In the genomic region with DNA sequence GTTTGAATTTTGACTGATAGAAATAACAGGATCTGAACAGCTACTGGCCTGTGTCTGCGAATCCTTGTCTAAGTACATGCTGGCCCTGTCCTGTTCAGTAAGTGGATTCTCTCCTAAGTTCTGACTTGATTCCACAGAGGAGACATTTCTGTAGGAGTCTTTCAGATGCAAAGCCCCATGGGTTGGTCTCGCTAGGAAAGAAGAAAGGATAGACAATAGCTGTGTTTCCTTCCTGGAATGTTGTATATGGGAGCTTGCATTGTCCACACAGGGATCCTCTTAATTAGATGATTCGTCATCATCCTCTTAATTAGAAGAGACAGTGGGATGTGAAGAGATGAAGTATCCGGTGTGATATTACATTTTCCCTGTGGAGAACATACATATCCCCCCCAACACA, we compare ENCODE assay signal across 29 mouse cellular contexts. TPM values are rescaled to one million over a fixed set of nuclear protein-coding genes. Genes with fewer than 3 reads are reported as not detected.
A peak's percentile ranks its signal among the peaks of the same experiment; 100 is the strongest.
DNase-seq lines count a peak whose midpoint lies in the region; ATAC-seq and TF ChIP-seq lines count a peak whose summit lies in the region.
"Had no signal": no experiment of that assay in that cellular context is flagged by ENCODE, and none has a peak within 500 bp of the region (broad histone marks: within the 10 kb centered on the region; RNA-seq: fewer than 3 reads in every experiment).

No protein-coding gene starts in this region.

- no peak overlapping the region for H3K27ac ChIP-seq in intestine, embryonic 14.5 days (ENCODE audit: low read depth)
- no peak overlapping the region for H3K27ac ChIP-seq in intestine, embryonic 15.5 days
- no peak overlapping the region for H3K27ac ChIP-seq in cerebellum, adult 2 months (ENCODE audit: insufficient read depth, low read length)
- H3K27ac ChIP-seq: embryonic facial prominence, embryonic 10.5 days; embryonic facial prominence, embryonic 13.5 days; forebrain, embryonic 12.5 days; forebrain, embryonic 15.5 days; heart, embryonic 13.5 days; hindbrain, embryonic 14.5 days; hindbrain, postnatal 0 days had no signal

- no peaks in the 10 kb centered on the region for H3K27me3 ChIP-seq in intestine, embryonic 14.5 days (replicated peaks; ENCODE audit: control insufficient read depth, insufficient read depth, low read length)
- H3K27me3 ChIP-seq in intestine, embryonic 15.5 days (replicated peaks): no peaks in the 10 kb centered on the region
- no peaks in the 10 kb centered on the region for H3K27me3 ChIP-seq in cerebellum, adult 2 months (ENCODE audit: control insufficient read depth, insufficient read depth, low read length)
- H3K27me3 ChIP-seq: embryonic facial prominence, embryonic 13.5 days; forebrain, embryonic 12.5 days; forebrain, embryonic 15.5 days; heart, embryonic 13.5 days had no signal

- ATAC-seq in intestine, embryonic 14.5 days (replicated peaks; ENCODE audit: low FRiP score, low TSS enrichment, low read depth): no peak
- no peak for ATAC-seq in intestine, embryonic 15.5 days
- ATAC-seq: CD4-positive, CD25-positive, alpha-beta regulatory T cell, adult 4 months; forebrain, embryonic 15.5 days; hindbrain, postnatal 0 days; inflammation-experienced regulatory T-cells, adult 6 months had no signal

- H3K9me3 ChIP-seq in intestine, embryonic 14.5 days (ENCODE audit: control insufficient read depth, low read length): no peaks in the 10 kb centered on the region
- H3K9me3 ChIP-seq in intestine, embryonic 15.5 days: no peaks in the 10 kb centered on the region
- H3K9me3 ChIP-seq: embryonic facial prominence, embryonic 10.5 days; embryonic facial prominence, embryonic 13.5 days; forebrain, embryonic 12.5 days; forebrain, embryonic 15.5 days; heart, embryonic 13.5 days had no signal

- no peak overlapping the region for H3K4me3 ChIP-seq in intestine, embryonic 14.5 days (ENCODE audit: low read depth, low read length)
- no peak overlapping the region for H3K4me3 ChIP-seq in intestine, embryonic 15.5 days (replicated peaks)
- no peak overlapping the region for H3K4me3 ChIP-seq in cerebellum, adult 2 months (replicated peaks; ENCODE audit: insufficient read depth, low read depth, low read length)
- H3K4me3 ChIP-seq: embryonic facial prominence, embryonic 10.5 days; embryonic facial prominence, embryonic 13.5 days; erythroblast, embryonic 14.5 days; forebrain, embryonic 12.5 days; forebrain, embryonic 15.5 days; heart, embryonic 13.5 days had no signal

- no peaks in the 10 kb centered on the region for H3K4me1 ChIP-seq in intestine, embryonic 14.5 days (replicated peaks; ENCODE audit: control insufficient read depth, insufficient read depth, low read length)
- no peaks in the 10 kb centered on the region for H3K4me1 ChIP-seq in intestine, embryonic 15.5 days (replicated peaks)
- peaks cover 3% of the 10 kb centered on the region; the same call in 1 of the 2 replicates for H3K4me1 ChIP-seq in cerebellum, adult 2 months (ENCODE audit: control insufficient read depth, insufficient read depth, low read length)
- H3K4me1 ChIP-seq: embryonic facial prominence, embryonic 10.5 days; embryonic facial prominence, embryonic 13.5 days; forebrain, embryonic 12.5 days; forebrain, embryonic 15.5 days; heart, embryonic 13.5 days had no signal

- WGBS in intestine, embryonic 14.5 days: 82% methylated on average over 4 of the region's 4 CpGs
- 85% methylated on average over 4 of the region's 4 CpGs for WGBS in intestine, embryonic 15.5 days
- WGBS in cerebellum, adult 2 months: 87% methylated on average over 4 of the region's 4 CpGs

- no peak overlapping the region for H3K9ac ChIP-seq in intestine, embryonic 14.5 days (ENCODE audit: low read length)
- no peak overlapping the region for H3K9ac ChIP-seq in intestine, embryonic 15.5 days
- H3K9ac ChIP-seq: embryonic facial prominence, embryonic 13.5 days; forebrain, embryonic 12.5 days; forebrain, embryonic 15.5 days; heart, embryonic 13.5 days; hindbrain, embryonic 14.5 days had no signal

- no peak overlapping the region for H3K4me2 ChIP-seq in intestine, embryonic 14.5 days (ENCODE audit: low read length)
- no peak overlapping the region for H3K4me2 ChIP-seq in intestine, embryonic 15.5 days (replicated peaks)
- H3K4me2 ChIP-seq: embryonic facial prominence, embryonic 13.5 days; forebrain, embryonic 12.5 days; forebrain, embryonic 15.5 days; heart, embryonic 13.5 days; hindbrain, embryonic 14.5 days had no signal

- H3K36me3 ChIP-seq in intestine, embryonic 14.5 days (ENCODE audit: control insufficient read depth, insufficient read depth, low read length): no peaks in the 10 kb centered on the region
- H3K36me3 ChIP-seq in intestine, embryonic 15.5 days: no peaks in the 10 kb centered on the region
- H3K36me3 ChIP-seq: embryonic facial prominence, embryonic 10.5 days; embryonic facial prominence, embryonic 13.5 days; forebrain, embryonic 12.5 days; forebrain, embryonic 15.5 days; heart, embryonic 13.5 days had no signal

- DNase-seq in intestine, embryonic 14.5 days (ENCODE audit: low spot score): peak; percentile 21
- DNase-seq in retina, postnatal 1 day: peak; percentile 56
- DNase-seq in retina, embryonic 14.5 days (ENCODE audit: low spot score): no peak
- peak; percentile 32 for DNase-seq in ZHBTc4 (ENCODE audit: low read depth, low spot score)
- no peak for DNase-seq in cerebellum, adult 2 months
- DNase-seq: adrenal gland, adult 2 months; adrenal gland, postnatal 14 days; cerebellum, adult 11 months; cerebellum, adult 8-10 months; cerebellum, postnatal 10 days; cerebellum, postnatal 36 days; embryo, embryonic 11 days; gastrocnemius, postnatal 25 days; heart, postnatal 14 days; heart, postnatal 4 days had no signal

- no peak for TF ChIP-seq CTCF in cerebellum, adult 2 months (IDR thresholded peaks at IDR 0.05; ENCODE audit: borderline replicate concordance, insufficient read depth, low read depth, low read length)

- no peak for TF ChIP-seq POLR2A in cerebellum, adult 2 months (IDR thresholded peaks at IDR 0.05; ENCODE audit: borderline replicate concordance, insufficient read depth, low read length)

RNA-seq across cellular contexts. Expression of a gene that starts 42.6 kb away (rescaled TPM):
- polyA plus RNA-seq in intestine, embryonic 14.5 days (2014; fragmentation: Nextera tagmentation; extraction: Ambion mirVana): 0.19 and 0.28 TPM in 2 replicates
- polyA plus RNA-seq in intestine, embryonic 15.5 days (2015; fragmentation: Nextera tagmentation; extraction: Ambion mirVana): 20.9 and 24.9 TPM in 2 replicates
- polyA plus RNA-seq in cerebellum, adult 2 months (2012; rRNA removed): 0.38 and 0.44 TPM in 2 replicates
- polyA plus RNA-seq: adrenal gland, adult 2 months; C2C12; CD4-positive, CD25-positive, alpha-beta regulatory T cell, adult 4 months; embryonic facial prominence, embryonic 10.5 days; embryonic facial prominence, embryonic 13.5 days; erythroblast, embryonic 14.5 days; gonadal fat pad, adult 2 months; hindbrain, embryonic 11.5 days; hindbrain, embryonic 14.5 days; inflammation-experienced regulatory T-cells, adult 6 months had no signal

Comparison
In these comparisons a context has a peak if more than half of its experiments do, and no peak if none do; other contexts are left out.
1. DNase-seq: peak in intestine, embryonic 14.5 days (single experiment), retina, postnatal 1 day (single experiment) and ZHBTc4 (single experiment); none in retina, embryonic 14.5 days (single experiment) and cerebellum, adult 2 months (0 of 2).
2. RNA of a gene that starts 42.6 kb away (polyA plus RNA-seq): 20.9 to 24.9 TPM in intestine, embryonic 15.5 days; 0.38 to 0.44 TPM in cerebellum, adult 2 months and 0.19 to 0.28 TPM in intestine, embryonic 14.5 days; every median in the first group is over 10 times any median in the second.